Mouse (Mus musculus): Measurements from ENCODE around the gene Lrrc74b.

- TF ChIP-seq POLR2A (IDR thresholded peaks at IDR 0.05; ENCODE audit: insufficient read depth, low read depth, low read length), result no peak
- TF ChIP-seq EP300 (IDR thresholded peaks at IDR 0.05; ENCODE audit: insufficient read depth, low read depth, low read length), result no peak
These were observed 15.8 kb upstream of the Lrrc74b start for GRCm38 (mm10) chr16:17576825-17577215.

Data from heart, adult 2 months (tissue).